Mouse (Mus musculus): ENCODE results near the gene Iqgap2. TPM values are rescaled to one million over a fixed set of nuclear protein-coding genes. Genes with fewer than 3 reads are reported as not detected.

The Iqgap2 gene
- polyA plus RNA-seq, 1 experiment from 2014 or later, result 6.2 TPM

DNA sequence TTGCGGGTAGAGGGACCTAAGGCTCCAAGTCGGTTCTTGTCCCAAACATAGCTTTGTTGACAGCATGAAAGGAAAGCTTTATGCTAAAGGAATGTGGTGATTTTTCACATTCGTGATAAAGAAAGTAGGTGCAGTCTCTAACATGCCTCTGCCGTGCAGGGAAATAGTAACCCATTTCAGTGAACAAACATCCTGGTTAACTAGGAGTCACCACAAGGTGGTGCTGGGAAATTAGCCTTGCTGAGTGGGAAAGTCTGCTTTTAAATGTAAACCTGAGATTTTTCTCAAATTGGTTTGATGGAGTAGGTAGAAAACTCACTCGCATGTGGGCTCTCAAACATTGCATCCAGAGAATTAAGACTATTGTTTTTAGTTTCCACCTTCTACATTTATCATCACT, 152.1 kb downstream of the Iqgap2 start:
- H3K4me3 ChIP-seq, result no peak overlapping the region
- H3K4me1 ChIP-seq, result peaks cover 26% of the 10 kb centered on the region
- H3K36me3 ChIP-seq, result no peaks in the 10 kb centered on the region
- no peak overlapping the region for H3K4me2 ChIP-seq
- H3K27me3 ChIP-seq, result 0 out of 2 replicates have a peak, but pooled peaks cover 3% of the 10 kb centered on the region
- no peaks in the 10 kb centered on the region for H3K9me3 ChIP-seq
- H3K27ac ChIP-seq, result no peak overlapping the region
- no peak overlapping the region for H3K9ac ChIP-seq
- 65% methylated on average over 5 of the region's 5 CpGs for WGBS
- no peak for ATAC-seq (ENCODE audit: borderline replicate concordance, extremely low read depth, low FRiP score, low TSS enrichment)

- no peak overlapping the region for H3K27ac ChIP-seq
- H3K4me1 ChIP-seq, result no peaks in the 10 kb centered on the region
- H3K4me2 ChIP-seq, result no peak overlapping the region
- no peaks in the 10 kb centered on the region for H3K36me3 ChIP-seq
- H3K27me3 ChIP-seq, result no peaks in the 10 kb centered on the region
- H3K4me3 ChIP-seq, result no peak overlapping the region
- H3K9ac ChIP-seq, result no peak overlapping the region
- ATAC-seq (ENCODE audit: borderline replicate concordance, extremely low read depth, low FRiP score, low TSS enrichment), result no peak
- H3K9me3 ChIP-seq, result no peaks in the 10 kb centered on the region
- WGBS, result 88% methylated on average over 4 of the region's 4 CpGs
Measured at GRCm38 (mm10) chr13:95730491-95730890, 161.2 kb downstream of the Iqgap2 start.

DNA sequence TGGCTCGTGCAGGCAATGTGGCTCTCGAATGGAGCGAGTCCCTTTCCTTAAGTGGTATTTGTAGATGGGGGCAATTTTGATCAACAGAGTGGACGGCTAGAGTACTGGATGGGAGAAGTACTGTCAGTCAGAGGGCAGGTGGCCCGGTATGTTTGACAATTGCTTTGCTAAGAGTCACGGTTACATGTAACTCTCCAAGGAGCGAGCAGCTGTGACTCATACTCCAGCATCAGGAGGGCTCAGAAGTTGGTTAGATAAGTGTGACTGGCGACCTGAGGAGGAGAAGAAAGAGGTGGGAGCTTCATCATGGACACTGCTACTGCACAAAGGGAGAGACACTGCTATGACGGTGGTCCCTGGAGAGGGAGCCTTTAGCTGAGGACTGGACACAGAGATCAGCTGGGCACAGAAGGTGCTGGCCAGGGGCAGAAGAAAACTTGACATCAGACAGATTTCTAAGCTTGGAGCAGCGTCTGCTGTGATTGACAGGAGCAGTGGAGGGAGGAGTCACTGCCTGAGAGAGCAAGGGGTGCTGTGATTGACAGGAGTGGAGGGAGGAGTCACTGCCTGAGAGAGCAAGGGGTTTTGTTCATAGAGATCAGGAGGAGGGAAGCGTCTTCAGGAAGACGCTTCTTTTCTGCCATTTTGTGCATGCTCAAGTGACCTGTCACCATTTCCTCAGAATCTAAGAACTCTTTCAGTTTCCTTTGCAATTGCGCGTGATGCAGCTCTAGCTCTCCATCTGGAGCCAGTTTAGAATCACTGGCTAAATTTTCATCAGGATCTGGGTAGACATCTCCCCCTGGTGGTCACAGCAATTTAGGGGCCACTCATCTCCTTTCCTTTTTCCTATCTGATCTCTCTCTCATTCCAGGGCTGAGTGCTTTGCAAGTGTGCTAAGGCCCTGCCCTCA, 172.1 kb downstream of the Iqgap2 start:
- Histone ChIP-seq H3K4me1 (peaks cover 4% of the 10 kb centered on the region; the same call in 1 of the 2 replicates), H3K4me2 (peak overlapping the region; percentile 58), H3K9ac (no peak overlapping the region), H3K4me3 (peak overlapping the region; percentile 34), H3K27ac (no peak overlapping the region), H3K27me3 (no peaks in the 10 kb centered on the region), H3K36me3 (no peaks in the 10 kb centered on the region), H3K9me3 (no peaks in the 10 kb centered on the region)
- WGBS, result 42% methylated on average over 14 of the region's 14 CpGs
- ATAC-seq (ENCODE audit: borderline replicate concordance, extremely low read depth, low FRiP score, low TSS enrichment), result peak; percentile 64; the same call in 1 of the 2 replicates

- Histone ChIP-seq H3K9me3 (no peaks in the 10 kb centered on the region), H3K27ac (no peak overlapping the region), H3K4me3 (no peak overlapping the region), H3K9ac (no peak overlapping the region), H3K4me2 (no peak overlapping the region), H3K36me3 (no peaks in the 10 kb centered on the region), H3K27me3 (no peaks in the 10 kb centered on the region), H3K4me1 (peaks cover 4% of the 10 kb centered on the region; the same call in 1 of the 2 replicates)
- 79% methylated on average over 4 of the region's 4 CpGs for WGBS
- ATAC-seq (ENCODE audit: borderline replicate concordance, extremely low read depth, low FRiP score, low TSS enrichment), result no peak
Measured at GRCm38 (mm10) chr13:95715356-95715755, 176.4 kb downstream of the Iqgap2 start.

DNA sequence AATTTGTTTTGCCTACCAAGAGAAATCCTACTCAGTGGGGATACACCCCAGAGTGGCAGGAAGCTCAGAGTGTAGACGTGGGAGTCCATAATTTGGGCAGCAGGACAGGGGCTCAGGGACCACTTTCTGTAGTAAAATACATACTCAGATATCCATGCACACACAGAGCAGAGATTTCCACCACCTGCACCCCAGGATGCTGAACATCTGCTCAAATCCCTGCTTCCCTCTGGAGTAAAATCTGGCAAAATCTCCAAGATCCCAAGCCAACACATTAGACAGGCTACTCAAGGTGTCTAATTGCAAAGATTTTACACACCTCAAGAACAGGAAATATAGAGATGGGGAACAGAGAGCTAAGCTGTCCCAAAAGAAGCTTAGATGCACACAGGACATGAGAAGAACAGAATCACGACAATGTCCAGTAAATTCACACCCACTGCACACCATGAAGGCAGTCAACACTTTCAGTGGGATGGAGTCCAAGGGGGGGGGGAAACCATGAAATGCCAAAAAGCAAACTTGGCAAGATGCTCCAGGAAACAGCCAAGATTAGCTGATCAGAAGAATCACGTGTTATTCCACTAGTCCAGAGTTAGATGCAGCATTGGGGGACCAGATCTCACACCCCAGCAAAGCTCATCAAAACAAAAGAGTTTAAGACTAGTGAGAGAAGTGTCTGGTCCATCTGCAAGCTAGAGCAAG, 177.3 kb downstream of the Iqgap2 start:
- no peak for ATAC-seq (ENCODE audit: borderline replicate concordance, extremely low read depth, low FRiP score, low TSS enrichment)
- Histone ChIP-seq H3K27ac (no peak overlapping the region), H3K9me3 (no peaks in the 10 kb centered on the region), H3K4me2 (no peak overlapping the region), H3K36me3 (no peaks in the 10 kb centered on the region), H3K4me1 (peaks cover under 1% of the 10 kb centered on the region; the same call in 1 of the 2 replicates), H3K27me3 (no peaks in the 10 kb centered on the region), H3K9ac (no peak overlapping the region), H3K4me3 (no peak overlapping the region)
- WGBS, result 61% methylated on average over 3 of the region's 3 CpGs

DNA sequence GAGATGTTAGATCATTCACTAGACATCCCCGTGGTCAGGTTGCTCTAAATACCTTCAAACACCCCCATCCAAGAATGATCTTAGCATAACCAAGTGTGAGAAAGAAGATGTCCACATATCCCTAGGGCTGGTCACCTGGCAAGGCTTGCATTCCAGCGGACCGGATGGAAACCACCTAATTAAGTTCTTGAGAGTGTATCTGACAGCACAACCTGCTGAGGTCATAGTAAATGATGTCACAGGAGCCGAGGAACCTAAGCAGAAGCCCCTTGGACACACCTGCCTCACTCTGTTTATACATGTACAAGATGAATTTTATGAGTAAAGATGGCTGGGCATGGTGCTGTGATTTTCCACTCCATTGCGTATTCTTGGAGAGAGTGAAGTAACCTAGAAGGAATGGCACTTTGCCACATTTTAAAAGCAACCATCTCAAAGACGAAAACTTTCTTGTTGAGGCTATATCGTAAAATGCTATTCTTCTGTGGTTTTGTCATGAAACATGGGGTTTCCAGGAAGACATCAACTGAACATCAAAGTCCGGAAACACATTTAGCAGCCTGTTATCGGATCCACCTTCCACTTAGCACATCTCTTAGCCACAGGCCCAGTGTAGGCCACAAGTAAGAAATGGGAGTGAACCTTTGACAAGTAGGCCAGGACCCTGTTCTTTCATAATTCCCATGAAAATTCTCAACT, 179.0 kb downstream of the Iqgap2 start:
- no peak overlapping the region for H3K27ac ChIP-seq
- no peaks in the 10 kb centered on the region for H3K9me3 ChIP-seq
- ATAC-seq (ENCODE audit: borderline replicate concordance, extremely low read depth, low FRiP score, low TSS enrichment), result no peak
- H3K4me1 ChIP-seq, result no peaks in the 10 kb centered on the region
- no peak overlapping the region for H3K4me2 ChIP-seq
- 81% methylated on average over 9 of the region's 9 CpGs for WGBS
- no peaks in the 10 kb centered on the region for H3K36me3 ChIP-seq
- no peaks in the 10 kb centered on the region for H3K27me3 ChIP-seq
- no peak overlapping the region for H3K4me3 ChIP-seq
- H3K9ac ChIP-seq, result no peak overlapping the region

GRCm38 (mm10) chr13:95712054-95712453, 179.7 kb downstream of the Iqgap2 start:
- Histone ChIP-seq H3K9me3 (no peaks in the 10 kb centered on the region), H3K36me3 (no peaks in the 10 kb centered on the region), H3K9ac (no peak overlapping the region), H3K4me1 (no peaks in the 10 kb centered on the region), H3K27ac (no peak overlapping the region), H3K27me3 (no peaks in the 10 kb centered on the region), H3K4me3 (no peak overlapping the region), H3K4me2 (no peak overlapping the region)
- no peak for ATAC-seq (ENCODE audit: borderline replicate concordance, extremely low read depth, low FRiP score, low TSS enrichment)

GRCm38 (mm10) chr13:95705589-95705988, 186.1 kb downstream of the Iqgap2 start:
- Histone ChIP-seq H3K9ac (no peak overlapping the region), H3K27ac (no peak overlapping the region), H3K4me1 (no peaks in the 10 kb centered on the region), H3K4me2 (no peak overlapping the region), H3K4me3 (no peak overlapping the region), H3K36me3 (no peaks in the 10 kb centered on the region), H3K27me3 (no peaks in the 10 kb centered on the region), H3K9me3 (no peaks in the 10 kb centered on the region)
- ATAC-seq (ENCODE audit: borderline replicate concordance, extremely low read depth, low FRiP score, low TSS enrichment), result no peak
- WGBS, result 73% methylated on average over 6 of the region's 6 CpGs

- WGBS, result 57% methylated on average over 5 of the region's 5 CpGs
- Histone ChIP-seq H3K9ac (no peak overlapping the region), H3K4me2 (no peak overlapping the region), H3K4me3 (no peak overlapping the region), H3K27ac (no peak overlapping the region), H3K27me3 (no peaks in the 10 kb centered on the region), H3K4me1 (peaks cover 2% of the 10 kb centered on the region; the same call in 1 of the 2 replicates), H3K9me3 (no peaks in the 10 kb centered on the region), H3K36me3 (no peaks in the 10 kb centered on the region)
- no peak for ATAC-seq (ENCODE audit: borderline replicate concordance, extremely low read depth, low FRiP score, low TSS enrichment)
Measured at GRCm38 (mm10) chr13:95703376-95703775, 188.3 kb downstream of the Iqgap2 start.

- no peak for ATAC-seq (ENCODE audit: borderline replicate concordance, extremely low read depth, low FRiP score, low TSS enrichment)
- no peak overlapping the region for H3K9ac ChIP-seq
- peak overlapping the region; percentile 61 for H3K27ac ChIP-seq
- no peak overlapping the region for H3K4me2 ChIP-seq
- no peaks in the 10 kb centered on the region for H3K36me3 ChIP-seq
- H3K4me3 ChIP-seq, result no peak overlapping the region
- no peaks in the 10 kb centered on the region for H3K9me3 ChIP-seq
- H3K4me1 ChIP-seq, result peaks cover 9% of the 10 kb centered on the region; the same call in 1 of the 2 replicates
- H3K27me3 ChIP-seq, result no peaks in the 10 kb centered on the region
- 48% methylated on average over 6 of the region's 6 CpGs for WGBS
Measured at GRCm38 (mm10) chr13:95697874-95698273, 193.8 kb downstream of the Iqgap2 start.

DNA sequence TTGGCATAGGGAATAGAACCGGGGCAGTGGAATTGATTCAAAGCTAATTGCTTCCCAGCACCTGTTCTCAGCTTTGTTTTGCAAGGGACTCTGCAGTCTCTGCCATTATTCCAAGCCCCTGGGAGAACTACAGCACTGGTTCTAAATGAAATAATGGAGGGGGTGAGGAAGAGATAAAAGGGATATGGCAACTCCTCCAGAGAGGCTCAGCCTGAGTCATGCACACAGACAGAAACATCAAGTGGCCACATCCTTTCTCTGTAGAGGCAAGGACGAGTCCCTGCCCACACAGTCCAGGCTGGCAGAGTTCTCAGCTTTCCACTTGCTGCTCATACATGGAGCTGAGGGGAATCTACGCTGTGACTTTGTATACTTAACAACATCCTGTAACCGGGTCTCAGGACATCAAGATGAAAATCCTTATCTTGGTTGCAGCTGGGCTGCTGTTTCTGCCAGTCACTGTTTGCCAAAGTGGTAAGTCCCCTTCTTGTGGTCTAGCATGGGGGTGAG, 195.0 kb downstream of the Iqgap2 start, which contains the start of gene F2rl2:
TSS of gene F2rl2 (plus strand) at position 200 of the 510 bp plus-strand sequence.
- H3K27me3 ChIP-seq, result no peaks in the 10 kb centered on the region
- no peaks in the 10 kb centered on the region for H3K36me3 ChIP-seq
- no peak within 1 kb of the TSS for H3K4me3 ChIP-seq
- peak within 1 kb of the TSS; percentile 61; the same call in 1 of the 2 replicates for H3K27ac ChIP-seq
- peaks cover 9% of the 10 kb centered on the region; the same call in 1 of the 2 replicates for H3K4me1 ChIP-seq
- H3K9me3 ChIP-seq, result no peaks in the 10 kb centered on the region
- peak; percentile 64; the same call in 1 of the 2 replicates for ATAC-seq (ENCODE audit: borderline replicate concordance, extremely low read depth, low FRiP score, low TSS enrichment)
- H3K4me2 ChIP-seq, result no peak within 1 kb of the TSS
- WGBS, result 38% methylated on average over 4 of the region's 4 CpGs
- no peak within 1 kb of the TSS for H3K9ac ChIP-seq
